Mouse (Mus musculus) embryo, embryonic 10 days (tissue): ENCODE measurements at regions not wholly inside any gene's neighbourhood (a gene's known extent, or its start where the extent isn't known, plus 50 kb on each side); places are given as distances from the start of the nearest gene placed in this dataset.

Source experiments
- DNase-seq: peaks from one replicate; pipeline ENCODE4 v3.0.0-alpha.2; 2015; ENCODE audit warnings: low spot score

- DNase-seq: no peak
Observed at GRCm38 (mm10) chr11:66605998-66606397, 80.2 kb upstream of the Shisa6 start.

GRCm38 (mm10) chr11:66606646-66607045 lies 80.9 kb upstream of the Shisa6 start:
- DNase-seq: no peak

DNA sequence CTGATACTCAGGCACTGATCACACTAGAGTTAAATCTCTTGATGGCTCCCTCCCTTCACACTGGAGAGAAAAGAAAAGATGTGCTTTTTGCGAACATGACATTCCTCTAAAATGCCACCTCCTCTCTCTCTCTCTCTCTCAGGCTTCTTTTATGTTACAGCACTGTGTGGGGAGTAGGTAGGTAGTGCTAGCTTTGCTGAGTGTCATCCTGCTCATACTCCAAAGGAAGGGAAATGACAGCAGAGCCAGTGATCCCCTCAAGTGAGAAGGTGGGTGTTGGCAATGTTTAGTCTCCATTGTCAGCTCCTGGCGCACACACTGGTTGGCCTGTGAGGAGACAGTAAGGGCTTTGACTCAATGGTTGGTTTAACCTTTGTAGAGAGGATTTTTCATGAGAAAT lies 84.0 kb upstream of the Shisa6 start:
- DNase-seq: no peak

- peak; percentile 62 for DNase-seq
Observed at GRCm38 (mm10) chr11:66613150-66613549, 87.4 kb upstream of the Shisa6 start.

- no peak for DNase-seq
Observed at GRCm38 (mm10) chr11:66625491-66625890, 99.7 kb upstream of the Shisa6 start.

GRCm38 (mm10) chr11:66656810-66657209 lies 131.0 kb upstream of the Shisa6 start:
- DNase-seq: no peak

DNA sequence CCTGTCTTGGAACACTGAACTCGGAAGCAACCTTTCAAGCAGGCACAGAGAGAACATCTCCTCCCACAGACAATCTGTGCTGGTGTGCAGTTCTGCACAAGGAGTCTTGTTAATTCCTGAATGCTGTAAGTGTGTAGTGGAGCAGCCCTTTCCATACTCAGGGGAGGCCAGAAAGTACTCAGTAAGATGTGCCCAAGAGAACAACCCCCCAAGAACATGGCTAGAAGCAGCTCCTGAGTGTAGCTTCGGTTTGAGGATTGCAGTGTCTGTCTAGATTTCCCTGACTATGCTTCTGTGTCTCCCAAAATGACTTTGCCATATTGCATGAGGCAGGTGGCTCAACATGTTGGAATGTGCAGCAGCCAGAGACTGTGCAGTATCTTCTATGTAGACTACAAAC lies 148.8 kb upstream of the Shisa6 start:
- DNase-seq: no peak

GRCm38 (mm10) chr11:66680057-66680621 lies 154.4 kb upstream of the Shisa6 start:
- no peak for DNase-seq

DNA sequence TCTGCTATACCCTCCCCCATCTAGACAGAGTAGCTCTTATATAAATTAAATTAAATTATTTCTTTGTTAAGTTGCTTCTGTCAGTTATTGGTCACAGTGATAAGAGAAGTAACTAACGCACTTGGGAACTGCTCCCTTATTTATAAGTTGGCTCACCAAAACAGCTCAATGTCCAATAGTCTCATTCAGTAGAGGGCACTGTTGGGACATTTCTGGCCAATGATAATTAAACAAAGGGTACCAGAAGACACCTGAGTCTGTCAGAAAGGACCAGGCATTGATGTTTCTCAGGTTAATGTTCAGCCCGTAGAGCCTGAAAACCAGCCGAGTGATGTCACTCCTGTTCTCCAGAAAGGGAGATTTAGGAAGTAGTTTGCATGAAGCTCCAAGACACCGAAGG lies 156.1 kb upstream of the Shisa6 start:
- no peak for DNase-seq

DNA sequence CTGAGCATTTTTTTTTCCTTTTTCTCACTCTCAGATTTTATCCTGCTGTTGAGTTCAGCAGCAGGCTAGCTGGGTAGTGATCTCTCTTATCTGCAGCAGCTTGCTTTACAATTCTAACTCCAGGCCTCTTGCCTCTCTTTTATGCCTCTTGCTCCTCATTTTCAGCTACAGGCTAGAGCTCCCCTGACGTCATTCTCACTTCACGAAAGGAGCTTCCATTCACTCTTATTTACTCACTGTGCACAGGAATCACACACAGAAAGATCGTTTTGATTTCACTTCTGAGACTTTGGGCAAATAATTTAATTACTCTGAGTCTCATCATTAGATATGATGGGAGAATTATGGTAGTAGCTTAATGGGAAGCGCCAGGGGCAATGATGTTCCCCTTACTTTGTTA lies 158.4 kb upstream of the Shisa6 start:
- no peak for DNase-seq

DNA sequence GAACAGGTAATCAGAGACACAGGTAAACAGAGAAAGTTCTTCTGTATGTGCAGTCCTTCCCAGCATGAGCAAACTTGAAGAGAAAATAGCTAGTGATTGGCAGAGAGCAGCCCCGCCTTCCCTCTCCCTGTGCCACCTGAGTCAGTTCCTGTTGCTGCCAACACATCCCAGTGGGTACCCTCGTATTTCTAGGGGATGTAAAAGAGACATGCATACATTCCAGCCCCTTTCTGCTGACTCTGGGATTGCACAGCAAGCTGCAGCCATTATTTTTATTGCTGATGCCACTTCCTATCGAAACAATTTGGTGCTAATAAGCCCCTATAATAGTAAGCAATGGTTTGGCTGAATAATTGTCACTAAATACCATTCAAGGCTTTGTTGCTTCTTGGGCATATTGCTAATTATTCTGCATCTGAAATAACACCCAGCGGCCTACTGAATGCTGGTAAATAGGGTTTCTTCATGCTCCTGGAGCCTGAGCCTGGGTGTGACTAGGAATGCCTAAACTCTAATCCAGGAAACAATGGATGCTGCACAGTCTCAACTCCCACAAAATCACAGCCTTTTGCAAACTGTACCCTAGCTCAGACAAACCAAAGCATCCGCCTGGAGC lies 169.0 kb upstream of the Shisa6 start:
- no peak for DNase-seq

DNA sequence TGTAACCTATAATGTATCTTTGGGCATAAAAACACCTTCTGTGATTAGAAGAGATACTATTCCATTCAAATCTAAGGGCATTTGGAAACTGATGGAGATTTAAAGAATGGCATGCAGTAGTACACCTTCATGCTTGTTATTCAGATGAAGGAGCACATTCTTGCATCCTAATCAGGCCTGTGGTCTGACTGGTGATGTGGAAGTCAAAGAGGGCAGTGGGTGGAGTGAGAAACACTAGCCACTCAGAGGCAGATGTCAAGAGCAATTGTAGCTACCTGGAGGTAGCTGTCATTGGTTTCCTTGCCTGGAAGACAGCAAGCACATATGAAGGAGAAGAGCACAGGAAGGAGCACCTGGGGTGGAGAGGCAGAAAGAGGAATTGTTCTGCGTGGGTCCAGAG lies 171.0 kb upstream of the Shisa6 start:
- no peak for DNase-seq

DNA sequence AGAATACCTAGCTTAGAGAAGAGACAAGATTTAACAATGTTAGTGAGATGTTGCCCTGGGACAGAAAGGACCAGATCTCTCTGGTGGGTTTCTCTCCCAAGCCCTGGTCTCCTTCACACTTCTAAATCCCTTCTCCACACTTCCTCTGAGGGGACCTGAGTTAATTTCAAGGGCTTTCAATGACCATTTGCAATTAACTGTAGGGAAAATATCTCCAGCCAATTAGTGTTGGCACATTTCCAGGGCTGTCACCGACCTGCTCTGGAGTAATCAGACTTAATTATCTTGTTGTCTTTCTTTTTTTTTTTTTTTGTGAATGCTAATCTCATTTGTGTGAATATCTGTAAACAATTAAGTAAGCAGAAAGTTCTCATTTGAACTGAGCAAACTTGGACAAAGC lies 166.3 kb upstream of the Pirt start:
- no peak for DNase-seq

GRCm38 (mm10) chr11:66789997-66790396 lies 121.8 kb upstream of the Pirt start:
- DNase-seq: no peak

GRCm38 (mm10) chr11:66806887-66807286 lies 104.9 kb upstream of the Pirt start:
- DNase-seq: no peak

DNA sequence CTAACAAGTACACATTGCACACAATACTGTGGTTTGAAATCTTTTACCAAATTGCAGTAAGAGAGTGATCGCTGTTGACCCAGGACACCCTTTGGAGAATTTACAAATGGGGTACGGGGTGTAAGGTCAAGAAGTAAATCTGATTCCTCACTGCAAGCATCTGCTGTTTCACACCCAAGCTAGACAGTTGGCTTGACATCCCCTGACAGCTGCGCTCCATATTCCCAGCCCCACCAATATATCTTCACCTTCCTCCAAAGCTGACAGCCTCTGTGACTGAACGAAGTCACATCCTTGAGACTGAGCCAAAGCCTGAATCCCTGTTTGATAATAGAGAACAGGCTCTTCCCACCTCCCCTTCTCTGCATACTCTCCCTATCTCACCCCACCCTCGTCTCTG lies 98.5 kb upstream of the Pirt start:
- peak; percentile 35 for DNase-seq

GRCm38 (mm10) chr11:66813731-66814130 lies 98.0 kb upstream of the Pirt start:
- DNase-seq: no peak

- no peak for DNase-seq
Observed at GRCm38 (mm10) chr11:66835864-66836263, 75.9 kb upstream of the Pirt start.

DNA sequence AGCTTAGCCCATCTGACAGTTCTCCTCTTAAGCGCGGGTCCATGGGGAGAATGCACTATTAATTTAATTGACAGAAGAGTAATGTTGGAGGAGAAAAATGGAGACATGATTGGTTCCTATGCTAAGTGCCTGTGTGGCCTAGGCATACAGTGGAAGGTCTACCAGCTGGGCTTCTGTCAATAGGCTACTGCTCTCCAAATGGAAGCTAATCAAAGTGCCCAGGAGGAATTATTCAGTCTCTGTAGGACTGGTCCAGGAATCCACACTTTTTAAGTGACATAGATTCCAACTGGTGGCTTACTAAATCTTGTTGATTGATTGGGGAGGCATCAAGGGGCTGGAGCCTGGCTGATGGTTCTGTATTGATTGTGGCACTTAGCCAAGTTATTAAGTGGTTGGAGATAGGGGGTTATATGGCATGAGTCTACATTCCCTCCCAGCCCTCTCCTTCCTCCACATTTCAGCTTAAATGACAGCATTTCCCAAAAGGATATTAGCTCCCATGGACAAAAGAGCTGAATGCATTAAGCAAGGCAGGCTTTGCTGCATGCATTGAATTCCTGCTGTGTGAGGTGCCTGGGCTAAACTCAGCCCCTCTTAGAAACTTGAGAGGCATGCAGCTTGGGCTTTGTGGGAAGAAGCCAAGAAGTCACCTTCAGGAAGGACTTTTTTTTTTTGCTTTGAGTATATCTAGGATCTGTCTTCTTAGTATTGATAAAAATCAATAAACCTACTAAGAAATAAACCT lies 75.0 kb upstream of the Pirt start:
- DNase-seq: peak; percentile 58

DNA sequence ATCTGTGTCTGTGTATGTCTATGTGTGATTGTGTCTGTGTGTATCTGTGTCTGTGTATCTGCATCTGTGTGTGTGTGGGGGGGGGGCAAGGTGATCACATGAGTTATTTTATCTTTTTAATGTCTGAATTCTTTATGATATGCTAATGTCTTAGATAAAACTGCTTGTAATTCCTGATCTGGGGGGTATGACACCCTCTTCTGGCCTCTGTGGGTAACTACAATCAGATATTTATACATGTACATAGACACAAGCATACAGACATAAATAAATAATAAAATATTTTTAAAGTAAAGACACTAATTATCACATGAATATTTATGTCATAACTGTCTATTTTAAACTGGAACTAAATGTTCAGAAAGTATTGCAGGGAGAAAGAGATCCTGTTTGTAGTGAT lies 66.5 kb upstream of the Pirt start:
- DNase-seq: no peak

- no peak for DNase-seq
Observed at GRCm38 (mm10) chr11:66846043-66846775, 65.6 kb upstream of the Pirt start.
